Mouse (Mus musculus) embryonic fibroblast, embryonic 13.5 days (primary cell): ENCODE measurements around the gene Dnlz.

Experiments used
- CTCF ChIP-seq: IDR thresholded peaks from 2 replicates; pipeline ENCODE4 v1.5.1; 2011; ENCODE audit warnings: mild to moderate bottlenecking, control low read depth, low read length, moderate library complexity, borderline replicate concordance; ENCODE audit not compliant: insufficient read depth
- POLR2A ChIP-seq: IDR thresholded peaks from 2 replicates; pipeline ENCODE4 v1.6.1; 2011; ENCODE audit warnings: low read depth, mild to moderate bottlenecking, control low read depth, low read length, moderate library complexity

DNA sequence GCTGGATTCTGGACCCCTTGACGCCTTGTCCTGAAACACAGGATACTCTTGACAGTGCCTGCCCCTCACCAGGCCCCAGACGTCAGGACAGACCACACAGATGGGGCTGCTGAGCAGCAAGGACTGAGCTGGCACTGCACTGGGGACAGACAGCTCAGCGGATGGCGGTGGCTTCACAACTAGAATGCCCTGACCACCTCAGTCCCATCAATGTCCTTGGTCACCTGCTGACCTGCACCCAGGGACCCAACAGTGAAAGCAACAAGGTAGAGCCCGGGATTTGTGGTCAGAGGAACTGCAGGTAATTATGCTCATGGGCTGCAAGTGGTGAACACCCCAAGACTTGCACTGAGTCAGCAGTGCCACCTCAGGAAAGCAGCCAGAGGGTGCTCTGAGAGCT is 11.1 kb upstream of the Dnlz start:
- TF ChIP-seq POLR2A (no peak), CTCF (no peak)
